Mouse (Mus musculus) lung, adult 2 months (tissue): Measurements from ENCODE around the gene Clk1. TPM values are rescaled to one million over a fixed set of nuclear protein-coding genes. Genes with fewer than 3 reads are reported as not detected.

Experiments used
- DNase-seq: peaks from one replicate; pipeline ENCODE4 v3.0.0; 2022
- H3K4me1 ChIP-seq: fragments of 200-500 bp; 2 replicates; pipeline ENCODE4 v1.6.1; 2011; ENCODE audit warnings: low read length; ENCODE audit not compliant: control insufficient read depth, insufficient read depth
- H3K4me3 ChIP-seq: fragments of 200-500 bp; replicated peaks from 2 replicates; pipeline ENCODE3; 2011; ENCODE audit warnings: low read depth, mild to moderate bottlenecking, control low read depth, low read length; ENCODE audit errors: extremely low read depth
- CTCF ChIP-seq: fragments of 200-500 bp; IDR thresholded peaks from 2 replicates; pipeline ENCODE4 v1.5.1; 2011; ENCODE audit warnings: mild to moderate bottlenecking, low read length, control low read depth; ENCODE audit not compliant: insufficient read depth
- POLR2A ChIP-seq: fragments of 200-500 bp; IDR thresholded peaks from 2 replicates; pipeline ENCODE4 v1.6.1; 2011; ENCODE audit warnings: low read depth, mild to moderate bottlenecking, control low read depth, low read length, borderline replicate concordance; ENCODE audit errors: extremely low read depth
- WGBS: fragments of 180-500 bp; shearing (Covaris S2); methylation state at CpG from one replicate; pipeline ENCODE4 v1.1.7; 2018; 5-methylcytosine and 5-hydroxymethylcytosine counted together
- polyA plus RNA-seq: library from polyadenylated mRNA; depleted of rRNA; stranded (reverse); fragments of >200 nt; gene quantifications from 2 replicates; pipeline ENCODE4 v1.2.3, GENCODE M21; 2012; rRNA removed

The Clk1 gene
- polyA plus RNA-seq, 1 experiment = 89.9 TPM

GRCm38 (mm10) chr1:58362296-58362695 lies 61.6 kb downstream of the Clk1 start:
- TF ChIP-seq CTCF = no peak
- TF ChIP-seq POLR2A = no peak
- H3K4me1 ChIP-seq = 0 out of 2 replicates have a peak, but pooled peaks cover 2% of the 10 kb centered on the region
- WGBS = 53% methylated on average over 4 of the region's 4 CpGs
- no peak for DNase-seq
- no peak overlapping the region for H3K4me3 ChIP-seq

Other genes starting within 250 kb of the Clk1 start
- gene Aox4, start 213.7 kb downstream of the Clk1 start, polyA plus RNA-seq = 0.05 and 0.51 TPM in 2 replicates
- not detected in 2 replicates for gene Aox2, start 145.7 kb downstream of the Clk1 start, polyA plus RNA-seq
- 14.5 and 20.3 TPM in 2 replicates for gene Bzw1, start 31.2 kb downstream of the Clk1 start, polyA plus RNA-seq
- gene Nif3l1, start 21.1 kb upstream of the Clk1 start, polyA plus RNA-seq = 13.9 and 19.2 TPM in 2 replicates
- 9.8 and 15.0 TPM in 2 replicates for gene Ppil3, start 21.4 kb upstream of the Clk1 start, polyA plus RNA-seq
- gene Orc2, start 81.0 kb upstream of the Clk1 start, polyA plus RNA-seq = 9.4 and 9.8 TPM in 2 replicates
- gene Fam126b, start 162.3 kb upstream of the Clk1 start, polyA plus RNA-seq = 1.7 and 2.8 TPM in 2 replicates
- 23.1 and 53.7 TPM in 2 replicates for gene Ndufb3, start 162.3 kb upstream of the Clk1 start, polyA plus RNA-seq